Mouse (Mus musculus) skeletal muscle tissue, adult 2 months (tissue): ENCODE measurements around the gene Ccl17.

Experiments
- DNase-seq: peaks from one replicate; pipeline ENCODE4 v3.0.0-alpha.2; 2012; ENCODE audit warnings: low read depth, low spot score

The Ccl17 gene

GRCm38 (mm10) chr8:94789256-94789955, 20.8 kb upstream of the Ccl17 start:
- DNase-seq = no peak

GRCm38 (mm10) chr8:94794368-94794767, 15.9 kb upstream of the Ccl17 start:
- no peak for DNase-seq

- DNase-seq = no peak
These were observed 15.5 kb upstream of the Ccl17 start for GRCm38 (mm10) chr8:94794782-94795181.

- DNase-seq = no peak
These were observed 9.8 kb upstream of the Ccl17 start for GRCm38 (mm10) chr8:94800278-94800968.

- no peak for DNase-seq
These were observed 8.8 kb upstream of the Ccl17 start for GRCm38 (mm10) chr8:94801293-94802095.

GRCm38 (mm10) chr8:94802375-94802774, 7.9 kb upstream of the Ccl17 start:
- DNase-seq = no peak

- no peak for DNase-seq
These were observed 6.7 kb upstream of the Ccl17 start for GRCm38 (mm10) chr8:94803551-94803950.

GRCm38 (mm10) chr8:94804546-94805340, 5.5 kb upstream of the Ccl17 start:
- no peak for DNase-seq

- DNase-seq = no peak
These were observed 4.4 kb upstream of the Ccl17 start for GRCm38 (mm10) chr8:94805811-94806210.

GRCm38 (mm10) chr8:94807506-94807905, 2.7 kb upstream of the Ccl17 start:
- no peak for DNase-seq

- no peak for DNase-seq
These were observed 1.9 kb upstream of the Ccl17 start for GRCm38 (mm10) chr8:94808372-94808771.

GRCm38 (mm10) chr8:94810855-94811254, 602 bp downstream of the Ccl17 start:
- DNase-seq = no peak

GRCm38 (mm10) chr8:94811654-94812053, 1.4 kb downstream of the Ccl17 start:
- DNase-seq = no peak

GRCm38 (mm10) chr8:94812645-94813098, 2.4 kb downstream of the Ccl17 start:
- peak; percentile 71 for DNase-seq

GRCm38 (mm10) chr8:94814556-94814955, 4.3 kb downstream of the Ccl17 start:
- no peak for DNase-seq

- no peak for DNase-seq
These were observed 7.7 kb downstream of the Ccl17 start for GRCm38 (mm10) chr8:94817933-94818332.

- no peak for DNase-seq
These were observed 9.5 kb downstream of the Ccl17 start for GRCm38 (mm10) chr8:94819671-94820179.

GRCm38 (mm10) chr8:94820553-94820952, 10.3 kb downstream of the Ccl17 start:
- no peak for DNase-seq

GRCm38 (mm10) chr8:94821381-94821780, 11.1 kb downstream of the Ccl17 start:
- DNase-seq = no peak

GRCm38 (mm10) chr8:94822637-94823560, 12.6 kb downstream of the Ccl17 start:
- DNase-seq = peak; percentile 46
